Mouse (Mus musculus) skeletal muscle tissue, adult 2 months (tissue): Measurements from ENCODE around the gene Sgsm2.

ENCODE experiments used
- DNase-seq: peaks from one replicate; pipeline ENCODE4 v3.0.0-alpha.2; 2012; ENCODE audit warnings: low read depth, low spot score

Gene Sgsm2

GRCm38 (mm10) chr11:74881979-74882378 lies 14.9 kb downstream of the Sgsm2 start:
- no peak for DNase-seq

- no peak for DNase-seq
Observed at GRCm38 (mm10) chr11:74880999-74881398, 15.9 kb downstream of the Sgsm2 start.

- no peak for DNase-seq
Observed at GRCm38 (mm10) chr11:74876801-74877200, 20.1 kb downstream of the Sgsm2 start.

GRCm38 (mm10) chr11:74874630-74875029 lies 22.2 kb downstream of the Sgsm2 start:
- DNase-seq = no peak

GRCm38 (mm10) chr11:74870991-74871622 lies 25.8 kb downstream of the Sgsm2 start:
- no peak for DNase-seq

GRCm38 (mm10) chr11:74870544-74870943 lies 26.3 kb downstream of the Sgsm2 start:
- DNase-seq = peak; percentile 81

- no peak for DNase-seq
Observed at GRCm38 (mm10) chr11:74869603-74870002, 27.3 kb downstream of the Sgsm2 start.

GRCm38 (mm10) chr11:74868046-74868760 lies 28.7 kb downstream of the Sgsm2 start:
- no peak for DNase-seq

GRCm38 (mm10) chr11:74867181-74867580 lies 29.7 kb downstream of the Sgsm2 start:
- peak; percentile 96 for DNase-seq

- DNase-seq = peak; percentile 97
Observed at GRCm38 (mm10) chr11:74866640-74867039, 30.2 kb downstream of the Sgsm2 start.

- DNase-seq = no peak
Observed at GRCm38 (mm10) chr11:74865252-74865651, 31.6 kb downstream of the Sgsm2 start.

GRCm38 (mm10) chr11:74864421-74864820 lies 32.4 kb downstream of the Sgsm2 start:
- peak; percentile 71 for DNase-seq

GRCm38 (mm10) chr11:74863471-74863870 lies 33.4 kb downstream of the Sgsm2 start:
- DNase-seq = no peak

- no peak for DNase-seq
Observed at GRCm38 (mm10) chr11:74862129-74862528, 34.7 kb downstream of the Sgsm2 start.

- no peak for DNase-seq
Observed at GRCm38 (mm10) chr11:74857756-74858155, 39.1 kb downstream of the Sgsm2 start.

GRCm38 (mm10) chr11:74850998-74851661 lies 45.7 kb downstream of the Sgsm2 start:
- no peak for DNase-seq

GRCm38 (mm10) chr11:74847919-74848521 lies 48.8 kb downstream of the Sgsm2 start:
- DNase-seq = no peak

GRCm38 (mm10) chr11:74845784-74846183 lies 51.1 kb downstream of the Sgsm2 start:
- no peak for DNase-seq

GRCm38 (mm10) chr11:74843761-74844160 lies 53.1 kb downstream of the Sgsm2 start:
- DNase-seq = no peak

GRCm38 (mm10) chr11:74843435-74843714 lies 53.5 kb downstream of the Sgsm2 start:
- DNase-seq = no peak

- DNase-seq = no peak
Observed at GRCm38 (mm10) chr11:74842656-74843434, 54.0 kb downstream of the Sgsm2 start.

GRCm38 (mm10) chr11:74842045-74842444 lies 54.8 kb downstream of the Sgsm2 start:
- DNase-seq = no peak
